Mouse (Mus musculus) cerebellum, adult 2 months (tissue): ENCODE results near the gene Siae.

Experiments
- CTCF ChIP-seq: fragments of 200-500 bp; IDR thresholded peaks from 2 replicates; pipeline ENCODE4 v1.5.1; 2011; ENCODE audit warnings: low read depth, mild to moderate bottlenecking, control low read depth, low read length, moderate library complexity, borderline replicate concordance; ENCODE audit not compliant: insufficient read depth
- POLR2A ChIP-seq: fragments of 200-500 bp; IDR thresholded peaks from 2 replicates; pipeline ENCODE4 v1.6.1; 2011; ENCODE audit warnings: low read length, control low read depth, borderline replicate concordance; ENCODE audit not compliant: insufficient read depth

- TF ChIP-seq POLR2A (no peak), CTCF (no peak)
Measured at GRCm38 (mm10) chr9:37650639-37651038, 95.1 kb downstream of the Siae start.
